Mouse (Mus musculus) G1E (cell line): ENCODE results near the gene Gm8909.
"Not testable (repeated sequence)": the region's sequence is repeated elsewhere in the genome, so short reads cannot be mapped to it uniquely, and the experiment has no call there.

ENCODE experiments used
- CTCF ChIP-seq: IDR thresholded peaks from 2 replicates; pipeline ENCODE4 v1.5.1; 2012; ENCODE audit warnings: low read depth, low read length, inconsistent platforms, mixed read lengths
- TAL1 ChIP-seq: conservative IDR thresholded peaks from 2 replicates; pipeline ENCODE4 v1.6.1; 2012; ENCODE audit warnings: low read depth, low read length, inconsistent platforms, mixed read lengths

- not testable (repeated sequence) for TF ChIP-seq CTCF, TAL1
These were observed 757 bp upstream of the Gm8909 start for GRCm38 (mm10) chr17:36169094-36169493.
